Mouse (Mus musculus) liver, postnatal 0 days (tissue): ENCODE data around the gene Ccl9. TPM values are rescaled to one million over a fixed set of nuclear protein-coding genes. Genes with fewer than 3 reads are reported as not detected.

ENCODE experiments used
- ATAC-seq: fragments of 200-750 bp; cut with Nextera tagmentation; 2 replicates; pipeline ENCODE4 v1.8.0; 2017; ENCODE audit warnings: mild to moderate bottlenecking, moderate library complexity
- DNase-seq: peaks from one replicate; pipeline ENCODE4 v3.0.0-alpha.2; 2016
- H3K27ac ChIP-seq: fragments of 300-500 bp; sonication (generic); 2 replicates; pipeline ENCODE4 v1.5.1; 2014; ENCODE audit warnings: antibody characterized with exemption, moderate library complexity, mild to moderate bottlenecking, low read depth
- H3K27me3 ChIP-seq: fragments of 300-500 bp; sonication (generic); 2 replicates; pipeline ENCODE4 v1.6.1; 2014; ENCODE audit warnings: low read length, control low read depth, mixed read lengths; ENCODE audit not compliant: insufficient read depth
- H3K36me3 ChIP-seq: fragments of 300-500 bp; sonication (generic); replicated peaks from 2 replicates; pipeline ENCODE4 v1.6.1; 2014; ENCODE audit warnings: mild to moderate bottlenecking, control low read depth, low read length, moderate library complexity, mixed read lengths; ENCODE audit not compliant: insufficient read depth
- H3K4me1 ChIP-seq: fragments of 300-500 bp; sonication (generic); 2 replicates; pipeline ENCODE4 v1.6.1; 2014; ENCODE audit warnings: antibody characterized with exemption, mild to moderate bottlenecking, control low read depth; ENCODE audit not compliant: insufficient read depth
- H3K4me2 ChIP-seq: fragments of 300-500 bp; sonication (generic); 2 replicates; pipeline ENCODE4 v1.6.1; 2014; ENCODE audit warnings: low read depth, mild to moderate bottlenecking, low read length, moderate library complexity, mixed read lengths
- H3K4me3 ChIP-seq: fragments of 300-500 bp; sonication (generic); 2 replicates; pipeline ENCODE4 v1.5.1; 2014; ENCODE audit warnings: low read depth, low read length
- H3K9ac ChIP-seq: fragments of 300-500 bp; sonication (generic); replicated peaks from 2 replicates; pipeline ENCODE4 v1.6.1; 2014; ENCODE audit warnings: mild to moderate bottlenecking, moderate library complexity
- H3K9me3 ChIP-seq: fragments of 300-500 bp; sonication (generic); 2 replicates; pipeline ENCODE4 v1.6.1; 2016; ENCODE audit warnings: mild to moderate bottlenecking, control low read depth, low read length, mixed read lengths
- CTCF ChIP-seq: sonication (generic); IDR thresholded peaks from 2 replicates; pipeline ENCODE4 v1.5.1; 2016; ENCODE audit warnings: antibody characterized with exemption, low read depth
- EP300 ChIP-seq: IDR thresholded peaks from 2 replicates; pipeline ENCODE4 v1.6.1; 2016; ENCODE audit warnings: antibody characterized with exemption, low read depth, mild to moderate bottlenecking
- WGBS: fragments of 180-500 bp; shearing (Covaris S2); extraction: QIAGEN DNeasy Blood & Tissue Kit; methylation state at CpG from one replicate; pipeline ENCODE4 v1.1.7; 2014; ENCODE audit not compliant: insufficient replicate concordance; 5-methylcytosine and 5-hydroxymethylcytosine counted together
- polyA plus RNA-seq: library from polyadenylated mRNA; unstranded; fragments of >200 nt; fragmentation: Nextera tagmentation; extraction: Ambion mirVana; gene quantifications from 2 replicates; pipeline ENCODE4 v1.2.1, GENCODE M21; 2015

Gene Ccl9
- polyA plus RNA-seq, 1 experiment from 2014 or later, result 92.6 TPM

- 81% methylated on average over 2 of the region's 2 CpGs for whole genome bisulfite sequencing
- Histone ChIP-seq H3K4me2 (no peak overlapping the region), H3K4me3 (no peak overlapping the region), H3K4me1 (no peaks in the 10 kb centered on the region), H3K27ac (0 out of 2 replicates have a peak overlapping the region, but pooled peaks have one; percentile 18), H3K27me3 (no peaks in the 10 kb centered on the region), H3K9me3 (no peaks in the 10 kb centered on the region), H3K9ac (no peak overlapping the region), H3K36me3 (no peaks in the 10 kb centered on the region)
- no peak for ATAC-seq
- TF ChIP-seq CTCF (no peak), EP300 (no peak)
- DNase-seq, result no peak
These were observed 37.5 kb downstream of the Ccl9 start for GRCm38 (mm10) chr11:83540931-83541330.

GRCm38 (mm10) chr11:83538705-83539314, 39.6 kb downstream of the Ccl9 start:
- H3K27me3 ChIP-seq, result no peaks in the 10 kb centered on the region
- H3K9me3 ChIP-seq, result no peaks in the 10 kb centered on the region
- TF ChIP-seq EP300 (no peak), CTCF (no peak)

GRCm38 (mm10) chr11:83536831-83537230, 41.6 kb downstream of the Ccl9 start:
- Histone ChIP-seq H3K4me1 (peaks cover 6% of the 10 kb centered on the region), H3K36me3 (no peaks in the 10 kb centered on the region), H3K9ac (no peak overlapping the region), H3K27ac (no peak overlapping the region), H3K4me3 (no peak overlapping the region), H3K27me3 (no peaks in the 10 kb centered on the region), H3K4me2 (no peak overlapping the region), H3K9me3 (no peaks in the 10 kb centered on the region)
- DNase-seq, result no peak
- TF ChIP-seq CTCF (no peak), EP300 (no peak)
- WGBS, result 65% methylated on average over 3 of the region's 3 CpGs
- ATAC-seq, result no peak

More at GRCm38 (mm10) chr11:83538705-83539314, 39.6 kb downstream of the Ccl9 start:
- ATAC-seq (no peak), DNase-seq (no peak)
- H3K36me3 ChIP-seq, result no peaks in the 10 kb centered on the region
- H3K9ac ChIP-seq, result no peak overlapping the region
- WGBS, result 44% methylated on average over 3 of the region's 3 CpGs
- H3K27ac ChIP-seq, result no peak overlapping the region
- no peak overlapping the region for H3K4me3 ChIP-seq
- H3K4me2 ChIP-seq, result no peak overlapping the region
- peaks cover 6% of the 10 kb centered on the region for H3K4me1 ChIP-seq

- H3K4me2 ChIP-seq, result peak overlapping the region; percentile 10; the same call in 1 of the 2 replicates
- peaks cover 6% of the 10 kb centered on the region for H3K4me1 ChIP-seq
- WGBS, result 51% methylated on average over 13 of the region's 13 CpGs
- no peaks in the 10 kb centered on the region for H3K27me3 ChIP-seq
- no peak for TF ChIP-seq EP300
- no peak for TF ChIP-seq CTCF
- H3K9me3 ChIP-seq, result no peaks in the 10 kb centered on the region
- H3K36me3 ChIP-seq, result no peaks in the 10 kb centered on the region
- no peak overlapping the region for H3K27ac ChIP-seq
- H3K9ac ChIP-seq, result no peak overlapping the region
- H3K4me3 ChIP-seq, result no peak overlapping the region
- DNase-seq (peak; percentile 71), ATAC-seq (peak; percentile 83)
These were observed 43.6 kb downstream of the Ccl9 start for GRCm38 (mm10) chr11:83534609-83535423.

GRCm38 (mm10) chr11:83534143-83534542, 44.3 kb downstream of the Ccl9 start:
- WGBS, result 74% methylated on average over 8 of the region's 8 CpGs
- no peak overlapping the region for H3K4me3 ChIP-seq
- ATAC-seq, result no peak
- peaks cover 6% of the 10 kb centered on the region for H3K4me1 ChIP-seq
- H3K4me2 ChIP-seq, result no peak overlapping the region
- H3K27ac ChIP-seq, result no peak overlapping the region
- no peaks in the 10 kb centered on the region for H3K9me3 ChIP-seq
- no peak for TF ChIP-seq EP300
- TF ChIP-seq CTCF, result no peak
- no peak for DNase-seq
- no peaks in the 10 kb centered on the region for H3K27me3 ChIP-seq
- no peak overlapping the region for H3K9ac ChIP-seq
- no peaks in the 10 kb centered on the region for H3K36me3 ChIP-seq

- TF ChIP-seq EP300 (no peak), CTCF (no peak)
These were observed 45.2 kb downstream of the Ccl9 start for GRCm38 (mm10) chr11:83533192-83533591.

More at GRCm38 (mm10) chr11:83533192-83533591, 45.2 kb downstream of the Ccl9 start:
- H3K9ac ChIP-seq, result no peak overlapping the region
- no peak overlapping the region for H3K4me3 ChIP-seq
- H3K36me3 ChIP-seq, result no peaks in the 10 kb centered on the region
- ATAC-seq (no peak), DNase-seq (no peak)
- peaks cover 6% of the 10 kb centered on the region for H3K4me1 ChIP-seq
- 83% methylated on average over 1 of the region's 1 CpGs for WGBS
- no peak overlapping the region for H3K4me2 ChIP-seq
- no peaks in the 10 kb centered on the region for H3K27me3 ChIP-seq
- no peaks in the 10 kb centered on the region for H3K9me3 ChIP-seq
- H3K27ac ChIP-seq, result no peak overlapping the region
